Mouse (Mus musculus) CD4-positive naive resting alpha-beta T cell, adult 57 days (primary cell): ENCODE results near the gene Rsl1d1. TPM values are rescaled to one million over a fixed set of nuclear protein-coding genes. Genes with fewer than 3 reads are reported as not detected.

Experiments used
- total RNA-seq: library from RNA; stranded (reverse); gene quantifications from one replicate; pipeline ENCODE4 v1.2.4, GENCODE M21; 2023

The Rsl1d1 gene
- 125 TPM for total RNA-seq

GRCm38 (mm10) chr16:11202571-11203554 lies at the start of gene Rsl1d1:
Rsl1d1 (minus strand) TSS chr16:11203331.

GRCm38 (mm10) chr16:11176208-11176883 lies 26.8 kb downstream of the Rsl1d1 start, which contains the start of gene Zc3h7a:
Zc3h7a (minus strand) TSS chr16:11176393.

Other genes starting within 250 kb of the Rsl1d1 start
- 17.0 TPM for gene Snn, start 142.4 kb downstream of the Rsl1d1 start, total RNA-seq
- 13.4 TPM for gene Litaf, start 137.2 kb downstream of the Rsl1d1 start, total RNA-seq
- 51.0 TPM for gene Txndc11, start 68.7 kb downstream of the Rsl1d1 start, total RNA-seq
- 316 TPM for gene Zc3h7a, start 26.9 kb downstream of the Rsl1d1 start, total RNA-seq
- gene Gspt1, start 51.0 kb upstream of the Rsl1d1 start, total RNA-seq, result 88.9 TPM
- not detected for gene Tnfrsf17, start 110.5 kb upstream of the Rsl1d1 start, total RNA-seq
- 44.5 TPM for gene Snx29, start 119.6 kb upstream of the Rsl1d1 start, total RNA-seq